Mouse (Mus musculus): ENCODE data around the gene Sema3g. TPM values are rescaled to one million over a fixed set of nuclear protein-coding genes. Genes with fewer than 3 reads are reported as not detected.

The Sema3g gene
- 0.51 TPM in 2 replicates for polyA plus RNA-seq (2015; fragmentation: Nextera tagmentation; extraction: Ambion mirVana)

GRCm38 (mm10) chr14:31217666-31218065 is at the start of gene Sema3g:
TSS of gene Sema3g (plus strand) at chr14:31217860.
- peak within 1 kb of the TSS; percentile 75 for H3K9ac ChIP-seq
- H3K27ac ChIP-seq (replicated peaks) = peak within 1 kb of the TSS; percentile 48
- no peaks in the 10 kb centered on the region for H3K9me3 ChIP-seq
- peak within 1 kb of the TSS; percentile 13; the same call in 1 of the 2 replicates for H3K4me3 ChIP-seq
- 7% methylated on average over 11 of the region's 11 CpGs for WGBS
- H3K4me1 ChIP-seq = peaks cover 50% of the 10 kb centered on the region
- H3K27me3 ChIP-seq (replicated peaks) = peaks cover 7% of the 10 kb centered on the region; the same call in 1 of the 2 replicates
- peak within 1 kb of the TSS; percentile 54 for H3K4me2 ChIP-seq
- ATAC-seq (ENCODE audit: extremely low read depth, insufficient number of reproducible peaks, low FRiP score, low TSS enrichment) = peak; percentile 38; the same call in 1 of the 2 replicates
- H3K36me3 ChIP-seq = peaks cover 4% of the 10 kb centered on the region

- 25% methylated on average over 10 of the region's 10 CpGs for WGBS
- peak within 1 kb of the TSS; percentile 71 for H3K9ac ChIP-seq
- H3K4me2 ChIP-seq = peak within 1 kb of the TSS; percentile 61
- no peaks in the 10 kb centered on the region for H3K27me3 ChIP-seq (replicated peaks)
- H3K27ac ChIP-seq (replicated peaks) = peak within 1 kb of the TSS; percentile 77
- no peaks in the 10 kb centered on the region for H3K9me3 ChIP-seq
- H3K4me1 ChIP-seq = peaks cover 69% of the 10 kb centered on the region
- peak within 1 kb of the TSS; percentile 52 for H3K4me3 ChIP-seq
- ATAC-seq (ENCODE audit: extremely low read depth, insufficient number of reproducible peaks, low FRiP score, low TSS enrichment) = peak; percentile 24; the same call in 1 of the 2 replicates
- H3K36me3 ChIP-seq = peaks cover 40% of the 10 kb centered on the region
Measured at GRCm38 (mm10) chr14:31168425-31168824, 49.2 kb upstream of the Sema3g start, which contains the start of gene Stab1. TSS of gene Stab1 (minus strand) at chr14:31168641.

GRCm38 (mm10) chr14:31169508-31169907 is 48.2 kb upstream of the Sema3g start:
- no peak for ATAC-seq (ENCODE audit: extremely low read depth, insufficient number of reproducible peaks, low FRiP score, low TSS enrichment)
- Histone ChIP-seq H3K9me3 (no peaks in the 10 kb centered on the region), H3K4me3 (no peak overlapping the region), H3K4me1 (peaks cover 67% of the 10 kb centered on the region), H3K36me3 (peaks cover 51% of the 10 kb centered on the region), H3K27me3 (replicated peaks) (no peaks in the 10 kb centered on the region), H3K9ac (no peak overlapping the region), H3K4me2 (no peak overlapping the region), H3K27ac (replicated peaks) (peak overlapping the region; percentile 37; the same call in 1 of the 2 replicates)
- 52% methylated on average over 6 of the region's 6 CpGs for WGBS

GRCm38 (mm10) chr14:31170963-31171362 is 46.7 kb upstream of the Sema3g start:
- Histone ChIP-seq H3K9me3 (no peaks in the 10 kb centered on the region), H3K4me3 (no peak overlapping the region), H3K9ac (no peak overlapping the region), H3K4me1 (peaks cover 55% of the 10 kb centered on the region), H3K36me3 (peaks cover 66% of the 10 kb centered on the region), H3K4me2 (no peak overlapping the region), H3K27ac (replicated peaks) (peak overlapping the region; percentile 37), H3K27me3 (replicated peaks) (no peaks in the 10 kb centered on the region)
- 77% methylated on average over 13 of the region's 13 CpGs for WGBS
- ATAC-seq (ENCODE audit: extremely low read depth, insufficient number of reproducible peaks, low FRiP score, low TSS enrichment) = no peak

- 89% methylated on average over 11 of the region's 11 CpGs for WGBS
- ATAC-seq (ENCODE audit: extremely low read depth, insufficient number of reproducible peaks, low FRiP score, low TSS enrichment) = no peak
- Histone ChIP-seq H3K27me3 (replicated peaks) (no peaks in the 10 kb centered on the region), H3K27ac (replicated peaks) (peak overlapping the region; percentile 37; the same call in 1 of the 2 replicates), H3K4me1 (peaks cover 51% of the 10 kb centered on the region), H3K4me3 (no peak overlapping the region), H3K4me2 (no peak overlapping the region), H3K9ac (no peak overlapping the region), H3K9me3 (no peaks in the 10 kb centered on the region), H3K36me3 (peaks cover 70% of the 10 kb centered on the region)
Measured at GRCm38 (mm10) chr14:31171386-31171785, 46.3 kb upstream of the Sema3g start.

GRCm38 (mm10) chr14:31171821-31172220 is 45.8 kb upstream of the Sema3g start:
- Histone ChIP-seq H3K27ac (replicated peaks) (no peak overlapping the region), H3K4me3 (no peak overlapping the region), H3K27me3 (replicated peaks) (no peaks in the 10 kb centered on the region), H3K9me3 (no peaks in the 10 kb centered on the region), H3K4me2 (no peak overlapping the region), H3K36me3 (peaks cover 74% of the 10 kb centered on the region), H3K4me1 (peaks cover 46% of the 10 kb centered on the region), H3K9ac (no peak overlapping the region)
- no peak for ATAC-seq (ENCODE audit: extremely low read depth, insufficient number of reproducible peaks, low FRiP score, low TSS enrichment)
- WGBS = 92% methylated on average over 15 of the region's 15 CpGs

- WGBS = 63% methylated on average over 18 of the region's 18 CpGs
- Histone ChIP-seq H3K36me3 (peaks cover 85% of the 10 kb centered on the region), H3K27ac (replicated peaks) (peak overlapping the region; percentile 48), H3K4me2 (no peak overlapping the region), H3K4me3 (no peak overlapping the region), H3K9ac (0 out of 2 replicates have a peak overlapping the region, but pooled peaks have one; percentile 5), H3K9me3 (no peaks in the 10 kb centered on the region), H3K4me1 (peaks cover 44% of the 10 kb centered on the region), H3K27me3 (replicated peaks) (no peaks in the 10 kb centered on the region)
- ATAC-seq (ENCODE audit: extremely low read depth, insufficient number of reproducible peaks, low FRiP score, low TSS enrichment) = no peak
Measured at GRCm38 (mm10) chr14:31172781-31173455, 44.7 kb upstream of the Sema3g start.

- Histone ChIP-seq H3K4me2 (no peak overlapping the region), H3K4me3 (no peak overlapping the region), H3K9ac (no peak overlapping the region), H3K27ac (replicated peaks) (peak overlapping the region; percentile 46), H3K36me3 (peaks cover 91% of the 10 kb centered on the region), H3K4me1 (peaks cover 43% of the 10 kb centered on the region), H3K27me3 (replicated peaks) (no peaks in the 10 kb centered on the region), H3K9me3 (no peaks in the 10 kb centered on the region)
- WGBS = 79% methylated on average over 7 of the region's 7 CpGs
- ATAC-seq (ENCODE audit: extremely low read depth, insufficient number of reproducible peaks, low FRiP score, low TSS enrichment) = no peak
Measured at GRCm38 (mm10) chr14:31173537-31173936, 44.1 kb upstream of the Sema3g start.

- H3K9ac ChIP-seq = no peak overlapping the region
- no peak overlapping the region for H3K27ac ChIP-seq (replicated peaks)
- peaks cover 38% of the 10 kb centered on the region for H3K4me1 ChIP-seq
- WGBS = 86% methylated on average over 16 of the region's 16 CpGs
- no peak overlapping the region for H3K4me3 ChIP-seq
- no peaks in the 10 kb centered on the region for H3K27me3 ChIP-seq (replicated peaks)
- no peak for ATAC-seq (ENCODE audit: extremely low read depth, insufficient number of reproducible peaks, low FRiP score, low TSS enrichment)
- peaks cover 100% of the 10 kb centered on the region for H3K36me3 ChIP-seq
- H3K4me2 ChIP-seq = no peak overlapping the region
- H3K9me3 ChIP-seq = no peaks in the 10 kb centered on the region
Measured at GRCm38 (mm10) chr14:31177287-31177686, 40.4 kb upstream of the Sema3g start.

- H3K4me3 ChIP-seq = no peak overlapping the region
- H3K27me3 ChIP-seq (replicated peaks) = no peaks in the 10 kb centered on the region
- H3K9me3 ChIP-seq = no peaks in the 10 kb centered on the region
- peaks cover 40% of the 10 kb centered on the region for H3K4me1 ChIP-seq
- WGBS = 78% methylated on average over 5 of the region's 5 CpGs
- H3K27ac ChIP-seq (replicated peaks) = no peak overlapping the region
- no peak for ATAC-seq (ENCODE audit: extremely low read depth, insufficient number of reproducible peaks, low FRiP score, low TSS enrichment)
- H3K9ac ChIP-seq = no peak overlapping the region
- no peak overlapping the region for H3K4me2 ChIP-seq
- peaks cover 100% of the 10 kb centered on the region for H3K36me3 ChIP-seq
Measured at GRCm38 (mm10) chr14:31177715-31178114, 39.9 kb upstream of the Sema3g start.

GRCm38 (mm10) chr14:31179677-31180365 is 37.8 kb upstream of the Sema3g start:
- no peak overlapping the region for H3K4me2 ChIP-seq
- H3K9ac ChIP-seq = no peak overlapping the region
- 74% methylated on average over 12 of the region's 12 CpGs for whole genome bisulfite sequencing
- no peaks in the 10 kb centered on the region for H3K27me3 ChIP-seq (replicated peaks)
- no peak for ATAC-seq (ENCODE audit: extremely low read depth, insufficient number of reproducible peaks, low FRiP score, low TSS enrichment)
- H3K36me3 ChIP-seq = peaks cover 100% of the 10 kb centered on the region
- H3K4me3 ChIP-seq = no peak overlapping the region
- H3K27ac ChIP-seq (replicated peaks) = 0 out of 2 replicates have a peak overlapping the region, but pooled peaks have one; percentile 45
- H3K9me3 ChIP-seq = no peaks in the 10 kb centered on the region
- H3K4me1 ChIP-seq = peaks cover 38% of the 10 kb centered on the region

Data from heart, embryonic 13.5 days (tissue).